Mouse (Mus musculus): ENCODE results near the gene Gm28230. TPM values are rescaled to one million over a fixed set of nuclear protein-coding genes. Genes with fewer than 3 reads are reported as not detected.

Gm28230 gene
- polyA plus RNA-seq, 1 experiment from 2014 or later: not detected

DNA sequence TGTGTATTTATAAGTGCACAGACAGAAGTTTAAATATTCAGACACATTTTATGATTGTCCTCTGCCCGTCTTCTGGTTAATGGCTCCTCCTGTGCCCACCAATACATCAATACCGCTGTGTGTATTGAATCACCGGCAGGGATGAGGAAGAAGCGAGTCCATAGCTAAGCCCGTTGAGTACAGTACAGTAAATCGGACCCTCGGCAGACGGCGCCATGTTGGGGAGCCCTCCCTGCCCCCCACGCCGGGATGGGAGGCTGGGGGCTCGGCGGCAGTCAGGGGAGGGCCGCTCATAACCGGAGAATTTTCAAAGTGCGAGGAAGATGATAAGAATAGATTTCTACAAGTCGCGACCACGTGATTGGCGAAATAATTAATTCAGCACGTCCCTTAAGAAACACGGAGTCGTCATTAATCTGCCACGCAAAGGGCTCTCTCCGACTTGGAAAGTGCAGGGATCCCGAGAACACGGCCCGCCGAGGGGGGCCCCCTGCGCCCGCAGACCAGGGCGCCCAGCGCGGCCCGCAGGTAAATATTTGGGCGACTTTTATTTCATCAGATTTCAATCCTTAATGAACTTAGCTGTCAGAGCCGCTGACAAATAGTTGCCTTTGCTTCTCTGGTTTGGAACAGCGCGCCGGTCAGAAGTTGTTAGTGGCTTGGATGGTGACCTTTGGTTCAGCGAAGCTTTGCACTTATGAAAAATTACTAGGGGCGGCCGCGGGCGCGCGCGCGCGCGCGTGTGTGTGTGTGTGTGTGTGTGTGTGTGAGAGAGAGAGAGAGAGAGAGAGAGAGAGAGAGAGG lies 6.2 kb downstream of the Gm28230 start:
- DNase-seq: no peak
- H3K4me2 ChIP-seq: no peak overlapping the region

DNA sequence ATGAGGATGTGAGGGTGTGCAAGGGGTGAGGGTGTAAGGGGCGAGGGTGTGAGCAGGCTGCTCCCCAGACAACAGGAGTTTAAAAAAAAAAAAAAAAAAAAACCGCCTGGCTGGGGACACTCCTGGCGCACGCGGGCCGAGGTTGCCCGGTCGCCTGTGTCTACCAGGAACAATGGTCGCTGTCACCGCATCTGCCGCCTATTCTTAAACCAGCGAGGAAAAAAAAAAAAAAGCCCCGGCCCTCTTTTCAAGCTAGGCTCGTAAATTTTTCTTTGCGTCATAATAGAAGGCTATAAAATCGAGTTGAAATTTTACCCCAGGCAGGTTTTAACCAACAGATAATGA lies 6.8 kb downstream of the Gm28230 start:
- ATAC-seq (ENCODE audit: low read depth) (no peak), DNase-seq (no peak)
- no peak overlapping the region for H3K9ac ChIP-seq
- H3K4me2 ChIP-seq: no peak overlapping the region
- H3K9me3 ChIP-seq (replicated peaks): no peaks in the 10 kb centered on the region
- 1% methylated on average over 16 of the region's 16 CpGs for WGBS (ENCODE audit: insufficient replicate concordance)
- H3K27ac ChIP-seq: no peak overlapping the region
- H3K4me3 ChIP-seq (replicated peaks): no peak overlapping the region
- no peaks in the 10 kb centered on the region for H3K4me1 ChIP-seq (replicated peaks)
- peaks cover 98% of the 10 kb centered on the region for H3K27me3 ChIP-seq
- H3K36me3 ChIP-seq: no peaks in the 10 kb centered on the region

More for the DNA sequence above, 6.2 kb downstream of the Gm28230 start:
- Histone ChIP-seq H3K9me3 (replicated peaks) (no peaks in the 10 kb centered on the region), H3K4me3 (replicated peaks) (no peak overlapping the region), H3K9ac (no peak overlapping the region), H3K27me3 (peaks cover 98% of the 10 kb centered on the region), H3K4me1 (replicated peaks) (no peaks in the 10 kb centered on the region), H3K36me3 (no peaks in the 10 kb centered on the region), H3K27ac (no peak overlapping the region)
- ATAC-seq (ENCODE audit: low read depth): no peak
- 2% methylated on average over 52 of the region's 52 CpGs for WGBS (ENCODE audit: insufficient replicate concordance)

DNA sequence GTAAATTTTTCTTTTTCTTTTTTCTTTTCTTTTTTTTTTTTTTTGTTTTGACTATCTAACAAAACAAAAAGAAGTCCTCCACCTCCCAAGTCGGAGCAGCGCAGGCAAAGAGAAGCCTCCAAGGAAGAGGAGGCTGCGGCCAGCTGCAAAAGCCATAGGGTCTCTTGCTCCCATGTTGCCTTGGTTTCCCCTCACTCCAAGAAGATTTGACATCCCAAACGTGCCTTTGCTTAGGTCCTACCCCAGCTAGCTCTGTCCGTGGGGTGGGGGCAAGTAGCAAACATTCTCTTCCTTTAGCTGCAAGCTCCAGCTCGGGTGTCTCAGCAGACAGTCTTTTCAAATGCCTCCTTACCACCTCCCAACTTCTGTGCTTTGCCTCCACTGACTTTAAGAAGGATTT lies 7.2 kb downstream of the Gm28230 start:
- no peak overlapping the region for H3K4me2 ChIP-seq
- H3K9ac ChIP-seq: no peak overlapping the region
- peaks cover 98% of the 10 kb centered on the region for H3K27me3 ChIP-seq
- 5% methylated on average over 6 of the region's 6 CpGs for WGBS (ENCODE audit: insufficient replicate concordance)
- no peak for DNase-seq
- no peaks in the 10 kb centered on the region for H3K36me3 ChIP-seq
- no peak overlapping the region for H3K4me3 ChIP-seq (replicated peaks)
- no peaks in the 10 kb centered on the region for H3K9me3 ChIP-seq (replicated peaks)
- no peak for ATAC-seq (ENCODE audit: low read depth)
- no peaks in the 10 kb centered on the region for H3K4me1 ChIP-seq (replicated peaks)
- H3K27ac ChIP-seq: no peak overlapping the region

DNA sequence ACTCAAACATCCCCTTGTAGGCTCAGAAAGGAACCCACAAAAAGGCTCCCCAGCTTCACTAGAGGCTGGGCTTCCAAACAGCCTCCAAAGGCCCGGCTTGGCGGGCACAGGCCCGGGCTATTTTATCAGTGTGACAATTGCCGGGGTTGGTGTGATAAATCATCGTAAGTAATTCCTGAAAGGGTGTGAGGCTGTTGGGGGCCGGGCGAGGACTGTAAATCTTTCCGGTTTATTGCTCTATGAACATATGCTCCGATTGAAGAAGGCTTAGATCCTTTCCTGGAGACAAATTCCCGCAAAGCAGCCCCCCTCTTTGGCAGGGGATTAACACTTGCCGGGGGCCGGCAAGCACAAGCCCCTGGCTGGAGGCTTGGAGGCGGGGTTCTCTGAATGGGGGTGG lies 7.9 kb downstream of the Gm28230 start:
- DNase-seq: no peak
- no peak overlapping the region for H3K4me3 ChIP-seq (replicated peaks)
- no peaks in the 10 kb centered on the region for H3K4me1 ChIP-seq (replicated peaks)
- H3K27ac ChIP-seq: no peak overlapping the region
- peaks cover 98% of the 10 kb centered on the region for H3K27me3 ChIP-seq
- H3K9me3 ChIP-seq (replicated peaks): no peaks in the 10 kb centered on the region
- no peak for ATAC-seq (ENCODE audit: low read depth)
- WGBS (ENCODE audit: insufficient replicate concordance): 6% methylated on average over 13 of the region's 13 CpGs
- H3K9ac ChIP-seq: no peak overlapping the region
- no peak overlapping the region for H3K4me2 ChIP-seq
- H3K36me3 ChIP-seq: no peaks in the 10 kb centered on the region

DNA sequence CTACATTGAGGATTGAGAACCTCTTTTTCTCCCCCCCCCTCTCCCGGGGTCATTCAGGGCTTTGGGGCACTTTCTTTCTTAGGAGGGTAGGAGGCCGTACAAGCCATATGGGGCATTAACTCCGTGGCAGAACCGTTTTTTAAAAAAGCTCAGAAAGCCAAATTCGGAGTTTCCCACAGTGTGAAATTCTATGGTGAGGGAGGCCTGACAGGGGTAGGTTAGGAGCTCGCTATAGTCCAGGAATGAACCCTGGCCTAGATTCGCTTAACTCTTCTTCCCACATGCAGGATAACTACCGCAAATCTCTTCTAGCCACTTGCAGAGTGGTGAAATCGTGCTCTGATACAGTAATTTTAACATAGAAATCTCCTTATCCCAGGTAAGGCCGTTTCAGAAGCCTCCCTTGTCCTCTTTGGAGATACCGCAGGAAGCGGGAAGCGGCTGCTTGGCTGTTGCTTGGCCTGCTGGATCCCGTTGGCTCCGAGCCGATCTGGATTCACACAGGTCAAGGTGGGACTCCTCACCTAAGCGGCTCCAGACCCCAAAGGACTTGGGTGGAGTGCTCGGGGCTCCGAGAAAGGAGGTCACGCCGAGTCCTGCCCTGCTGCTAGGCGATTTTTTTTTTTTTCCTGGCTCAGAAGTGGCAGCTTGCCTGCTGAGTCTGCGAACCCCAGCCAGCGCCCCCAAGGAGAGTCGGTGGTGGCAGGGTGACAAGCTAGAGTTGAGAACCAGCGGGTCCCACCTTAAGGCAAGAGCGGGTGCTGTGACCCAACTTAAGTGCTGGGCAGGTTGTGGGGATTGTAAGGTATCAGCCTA lies 8.7 kb downstream of the Gm28230 start:
- Histone ChIP-seq H3K36me3 (no peaks in the 10 kb centered on the region), H3K4me1 (replicated peaks) (no peaks in the 10 kb centered on the region), H3K9me3 (replicated peaks) (no peaks in the 10 kb centered on the region), H3K27ac (no peak overlapping the region), H3K4me3 (replicated peaks) (no peak overlapping the region), H3K4me2 (no peak overlapping the region), H3K27me3 (peaks cover 100% of the 10 kb centered on the region), H3K9ac (no peak overlapping the region)
- no peak for DNase-seq
- ATAC-seq (ENCODE audit: low read depth): no peak
- 7% methylated on average over 27 of the region's 27 CpGs for WGBS (ENCODE audit: insufficient replicate concordance)

DNA sequence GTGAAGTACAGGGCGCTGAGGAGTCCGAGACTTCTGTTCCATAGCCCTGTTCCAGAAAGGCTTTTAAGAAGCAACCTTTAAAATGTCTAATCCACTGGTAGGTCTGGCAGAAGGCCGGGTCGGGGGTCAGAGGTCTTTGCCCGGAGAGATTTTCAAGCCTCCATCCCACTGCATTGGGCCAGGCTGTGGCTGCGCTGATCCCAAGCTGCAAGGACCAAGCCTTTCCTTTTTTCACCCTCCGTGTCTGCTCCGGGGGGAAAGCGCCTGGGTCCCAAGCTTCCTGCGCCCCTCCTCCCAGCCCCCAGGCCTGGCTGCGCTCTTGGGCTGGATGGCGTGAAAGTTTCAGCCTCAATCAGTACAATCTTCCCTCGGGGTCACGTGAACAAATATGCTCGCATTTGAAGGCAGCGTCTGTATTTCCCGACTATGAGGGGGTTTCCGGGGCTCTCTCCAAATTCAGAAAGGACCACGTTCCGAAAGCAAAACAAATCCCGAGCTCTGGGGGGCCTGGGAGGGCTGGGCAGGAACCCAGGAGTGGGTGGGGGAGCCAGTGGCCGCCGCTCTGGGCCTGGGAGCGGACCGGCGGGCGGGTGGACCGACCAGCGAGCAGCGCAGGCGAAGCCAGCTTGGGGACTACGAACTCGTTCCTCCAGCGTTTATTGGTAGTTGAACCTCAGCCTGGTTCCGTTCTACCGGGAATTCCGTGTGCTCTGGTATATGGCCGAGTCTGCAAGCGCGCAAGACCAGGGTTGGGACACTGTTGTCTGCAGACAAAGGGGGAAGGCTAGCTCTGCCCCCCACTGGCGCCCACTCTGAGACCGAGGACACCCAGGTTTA lies 9.5 kb downstream of the Gm28230 start:
- no peak overlapping the region for H3K9ac ChIP-seq
- no peaks in the 10 kb centered on the region for H3K4me1 ChIP-seq (replicated peaks)
- no peak overlapping the region for H3K4me2 ChIP-seq
- no peak overlapping the region for H3K4me3 ChIP-seq (replicated peaks)
- peaks cover 100% of the 10 kb centered on the region for H3K27me3 ChIP-seq
- H3K36me3 ChIP-seq: no peaks in the 10 kb centered on the region
- no peaks in the 10 kb centered on the region for H3K9me3 ChIP-seq (replicated peaks)
- 2% methylated on average over 42 of the region's 42 CpGs for WGBS (ENCODE audit: insufficient replicate concordance)
- DNase-seq (no peak), ATAC-seq (ENCODE audit: low read depth) (no peak)
- no peak overlapping the region for H3K27ac ChIP-seq

DNA sequence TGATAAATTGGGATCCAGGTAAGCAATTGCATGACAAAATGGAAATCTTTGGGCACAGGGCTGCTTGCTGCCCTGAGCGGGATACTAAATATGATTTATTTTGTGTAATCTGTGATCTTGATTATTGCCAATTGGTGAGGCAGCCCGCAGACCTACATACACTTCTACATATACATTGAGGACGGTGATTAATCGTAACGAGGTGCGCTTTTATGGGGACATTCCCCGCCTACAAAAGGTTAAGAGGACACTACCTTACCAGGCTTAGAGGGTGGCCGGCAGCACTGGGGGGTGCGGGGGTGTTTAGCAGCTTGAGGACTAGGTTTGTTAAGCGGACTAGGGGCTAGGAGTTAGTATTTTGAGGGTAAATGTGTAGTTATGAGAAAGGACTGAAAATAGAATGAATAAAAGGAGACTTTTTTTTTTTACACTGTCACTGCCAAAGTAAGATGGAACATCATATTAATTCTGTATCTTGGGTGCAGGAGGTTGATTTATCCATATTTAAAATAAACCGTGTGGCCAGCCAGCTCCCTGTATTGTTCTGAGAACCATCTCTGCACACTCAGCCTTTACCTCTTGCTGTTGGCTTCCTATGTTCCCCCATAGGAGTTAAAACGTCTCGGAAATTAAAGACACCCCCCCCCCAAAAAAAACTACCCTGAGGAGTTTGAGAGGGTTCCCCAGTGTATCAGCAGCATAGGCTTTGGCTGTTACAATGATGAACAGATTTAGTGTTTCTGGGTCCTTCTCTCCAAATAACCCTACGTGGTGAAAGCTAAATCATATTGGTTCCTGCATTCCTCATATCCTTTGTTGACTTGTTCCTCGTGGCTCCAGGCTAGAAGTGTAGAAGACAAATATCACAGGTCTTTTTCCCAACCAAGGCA lies 10.4 kb downstream of the Gm28230 start:
- no peaks in the 10 kb centered on the region for H3K4me1 ChIP-seq (replicated peaks)
- H3K36me3 ChIP-seq: no peaks in the 10 kb centered on the region
- H3K27me3 ChIP-seq: peaks cover 99% of the 10 kb centered on the region
- no peak overlapping the region for H3K27ac ChIP-seq
- WGBS (ENCODE audit: insufficient replicate concordance): 9% methylated on average over 15 of the region's 15 CpGs
- H3K4me3 ChIP-seq (replicated peaks): no peak overlapping the region
- ATAC-seq (ENCODE audit: low read depth): no peak
- no peak overlapping the region for H3K4me2 ChIP-seq
- H3K9me3 ChIP-seq (replicated peaks): no peaks in the 10 kb centered on the region
- H3K9ac ChIP-seq: no peak overlapping the region
- no peak for DNase-seq

DNA sequence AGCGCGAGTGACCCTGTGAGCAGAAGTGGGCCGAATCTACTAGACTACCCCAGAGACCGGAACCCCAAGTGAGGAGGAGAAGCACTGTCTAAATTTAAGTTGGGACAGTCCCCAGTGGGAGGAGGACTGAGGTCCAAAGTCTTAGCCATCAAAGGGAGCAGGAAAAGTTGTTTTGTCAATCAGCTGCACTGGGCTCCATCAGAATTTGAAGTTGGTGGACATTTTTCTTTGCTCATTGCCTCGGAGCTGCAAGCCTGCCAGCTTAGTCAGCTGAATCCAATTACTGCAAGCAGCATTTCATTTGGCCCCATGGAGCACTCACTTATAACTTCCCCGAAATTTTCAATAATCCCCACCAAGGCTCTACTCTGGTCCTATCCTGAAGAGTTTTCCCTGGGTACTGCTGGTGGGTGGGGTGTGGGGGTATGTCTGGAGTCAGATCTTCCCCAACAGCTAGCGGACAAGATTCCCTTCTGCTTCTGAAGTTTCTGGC lies 11.1 kb downstream of the Gm28230 start:
- no peak for ATAC-seq (ENCODE audit: low read depth)
- H3K9ac ChIP-seq: no peak overlapping the region
- no peaks in the 10 kb centered on the region for H3K9me3 ChIP-seq (replicated peaks)
- no peaks in the 10 kb centered on the region for H3K36me3 ChIP-seq
- H3K27ac ChIP-seq: no peak overlapping the region
- no peaks in the 10 kb centered on the region for H3K4me1 ChIP-seq (replicated peaks)
- no peak overlapping the region for H3K4me3 ChIP-seq (replicated peaks)
- H3K4me2 ChIP-seq: no peak overlapping the region
- 17% methylated on average over 7 of the region's 7 CpGs for WGBS (ENCODE audit: insufficient replicate concordance)
- H3K27me3 ChIP-seq: peaks cover 99% of the 10 kb centered on the region
- no peak for DNase-seq

DNA sequence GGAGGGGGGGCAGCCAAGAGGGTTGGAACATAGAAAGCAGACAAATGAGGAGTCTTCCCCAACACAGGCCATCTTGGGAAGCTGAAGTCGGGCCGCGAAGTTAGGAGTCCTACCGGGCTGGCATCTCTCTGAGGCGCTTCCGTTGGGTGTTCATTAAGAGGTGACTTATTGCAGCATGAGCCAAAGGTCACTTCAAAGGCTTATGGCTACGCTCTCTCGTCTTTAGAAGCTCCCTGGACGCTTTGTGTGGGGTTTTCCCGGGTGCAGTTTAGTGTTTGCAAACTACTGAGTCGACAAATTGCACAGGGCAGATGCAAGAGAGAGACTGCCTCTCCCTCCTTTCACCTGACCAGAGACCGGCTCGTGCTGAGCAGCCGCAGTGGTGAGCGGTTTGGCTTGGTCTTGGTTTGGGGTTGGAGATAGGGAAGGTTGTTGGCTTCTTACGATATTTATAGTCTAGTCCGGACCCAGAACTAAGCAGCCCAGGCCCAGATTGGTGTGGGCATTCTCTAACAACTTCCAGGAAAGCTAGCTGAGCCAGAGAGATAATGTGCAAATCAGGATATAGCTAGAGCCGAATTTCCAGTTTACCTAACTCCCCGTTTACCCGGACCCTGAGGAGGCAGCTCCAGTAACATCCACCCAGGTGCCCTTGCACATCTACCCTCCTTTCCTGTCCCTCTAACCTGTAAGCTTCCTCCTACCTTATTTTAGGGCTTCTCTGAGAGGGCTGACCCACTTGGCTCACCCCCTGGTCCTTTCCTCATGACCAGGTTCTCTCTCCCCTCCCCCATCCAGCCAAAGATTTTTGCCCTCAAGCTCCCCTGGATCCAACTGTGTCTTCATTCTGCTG lies 12.3 kb downstream of the Gm28230 start:
- H3K4me3 ChIP-seq (replicated peaks): no peak overlapping the region
- no peak overlapping the region for H3K9ac ChIP-seq
- no peaks in the 10 kb centered on the region for H3K36me3 ChIP-seq
- WGBS (ENCODE audit: insufficient replicate concordance): 2% methylated on average over 20 of the region's 20 CpGs
- peaks cover 98% of the 10 kb centered on the region for H3K27me3 ChIP-seq
- no peak overlapping the region for H3K27ac ChIP-seq
- no peak overlapping the region for H3K4me2 ChIP-seq
- no peaks in the 10 kb centered on the region for H3K4me1 ChIP-seq (replicated peaks)
- DNase-seq (no peak), ATAC-seq (ENCODE audit: low read depth) (no peak)
- no peaks in the 10 kb centered on the region for H3K9me3 ChIP-seq (replicated peaks)

DNA sequence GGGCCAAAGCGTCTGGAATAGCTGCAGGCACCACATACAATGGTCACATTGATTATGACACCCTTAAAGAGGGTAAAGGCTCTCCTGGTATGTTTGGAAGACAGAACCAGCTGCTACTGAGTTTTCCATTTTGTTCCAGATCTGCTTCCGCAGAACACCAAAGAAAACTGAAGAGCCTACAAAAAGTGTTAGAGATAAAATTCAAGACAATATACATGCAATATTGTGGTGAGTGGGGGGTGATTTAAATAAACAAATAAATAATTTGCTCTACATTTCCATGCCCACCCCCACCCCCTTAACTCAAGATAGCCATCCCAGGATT lies 12.9 kb downstream of the Gm28230 start:
- 20% methylated on average over 2 of the region's 2 CpGs for WGBS (ENCODE audit: insufficient replicate concordance)
- no peaks in the 10 kb centered on the region for H3K9me3 ChIP-seq (replicated peaks)
- H3K4me3 ChIP-seq (replicated peaks): no peak overlapping the region
- peaks cover 98% of the 10 kb centered on the region for H3K27me3 ChIP-seq
- H3K4me1 ChIP-seq (replicated peaks): no peaks in the 10 kb centered on the region
- ATAC-seq (ENCODE audit: low read depth) (no peak), DNase-seq (no peak)
- no peak overlapping the region for H3K9ac ChIP-seq
- H3K36me3 ChIP-seq: no peaks in the 10 kb centered on the region
- H3K4me2 ChIP-seq: no peak overlapping the region
- no peak overlapping the region for H3K27ac ChIP-seq

All from liver, embryonic 13.5 days (tissue).